Mouse (Mus musculus) kidney, adult 11 months (tissue): ENCODE results near the gene Slc38a1.

Experiments
- DNase-seq: peaks from one replicate; pipeline ENCODE4 v3.0.0; 2022

Gene Slc38a1

DNA sequence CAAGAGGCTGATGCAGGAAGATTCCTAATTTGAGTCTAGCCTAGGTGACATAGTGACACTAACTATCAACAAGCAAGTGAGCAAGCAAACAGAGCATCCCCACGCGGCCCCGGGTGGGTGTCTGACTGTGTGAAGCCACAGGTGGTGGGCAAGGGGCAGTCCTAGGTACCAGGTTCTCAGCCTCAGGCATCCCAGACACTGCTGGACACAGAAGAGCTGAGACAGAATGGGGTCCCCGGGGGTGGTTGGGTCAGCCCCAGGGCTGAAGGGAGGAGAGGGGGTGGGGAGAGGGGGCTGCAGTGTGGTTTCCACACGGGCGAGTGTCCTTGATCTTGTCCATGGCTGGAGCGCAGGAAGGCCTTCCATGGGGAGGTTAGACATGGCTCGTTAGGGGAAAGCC is 91.6 kb downstream of the Slc38a1 start:
- no peak for DNase-seq

DNA sequence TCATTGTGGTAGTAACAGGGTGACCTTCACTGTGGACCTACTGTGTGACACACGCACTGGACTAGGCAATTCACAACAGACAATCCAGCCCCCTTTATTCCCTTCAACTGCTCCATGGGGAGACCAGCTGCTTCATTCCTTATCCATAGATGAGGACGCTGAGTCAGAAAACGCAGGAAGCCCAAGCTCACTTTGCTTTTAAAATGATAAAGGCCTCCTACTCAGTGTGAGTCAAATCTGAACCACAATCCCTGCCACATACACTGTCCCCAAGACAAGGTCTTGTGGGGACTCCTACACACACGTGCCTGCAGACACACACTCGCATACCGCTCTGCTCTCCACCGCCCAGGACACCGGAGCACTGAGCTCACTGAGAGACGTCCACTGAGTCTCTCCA is 94.3 kb downstream of the Slc38a1 start:
- DNase-seq = no peak

DNA sequence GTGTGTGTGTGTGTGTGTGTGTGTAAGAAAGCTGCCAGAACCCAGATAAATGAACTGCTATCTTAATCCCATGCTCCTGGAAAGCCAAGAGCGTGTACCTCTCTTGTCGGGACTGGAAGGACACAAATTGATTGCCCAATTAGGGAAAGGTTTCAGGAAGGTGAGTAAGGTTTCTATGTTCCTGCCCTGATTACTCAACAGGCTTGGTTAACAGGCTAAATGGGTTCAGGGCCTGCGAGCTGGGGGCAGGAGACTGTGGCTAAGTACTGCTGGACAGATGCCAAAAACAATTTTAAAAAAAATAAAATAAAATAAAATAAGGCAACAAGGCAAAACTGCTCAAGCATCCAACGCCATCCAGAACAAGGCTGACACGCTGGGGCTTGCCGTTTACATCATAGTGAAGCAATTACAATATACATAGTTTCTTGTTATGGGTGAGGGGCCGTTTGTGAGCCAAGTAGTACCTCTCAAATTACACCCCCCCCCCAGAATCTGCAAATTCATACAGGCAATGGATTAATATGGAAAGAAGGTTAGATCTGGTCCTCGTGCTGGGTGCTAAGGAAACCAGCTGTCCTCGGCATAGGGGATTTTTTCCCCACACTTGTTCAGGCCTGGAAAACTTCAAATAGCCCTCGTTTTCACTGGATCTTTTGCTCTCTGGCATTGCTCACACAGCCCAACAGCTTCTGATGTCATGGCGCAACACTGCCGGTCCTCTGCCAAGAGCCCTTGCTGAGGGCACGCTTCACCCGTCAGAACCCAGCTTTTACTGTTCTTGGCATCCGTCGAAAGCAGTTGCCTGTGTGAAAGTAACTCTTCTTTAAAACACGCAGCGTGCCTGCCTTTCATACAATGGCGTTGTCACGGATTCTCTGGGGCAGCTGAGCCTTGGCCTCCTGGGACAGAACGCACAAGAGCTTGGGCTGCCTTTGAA is 95.2 kb downstream of the Slc38a1 start:
- DNase-seq = peak; percentile 32

DNA sequence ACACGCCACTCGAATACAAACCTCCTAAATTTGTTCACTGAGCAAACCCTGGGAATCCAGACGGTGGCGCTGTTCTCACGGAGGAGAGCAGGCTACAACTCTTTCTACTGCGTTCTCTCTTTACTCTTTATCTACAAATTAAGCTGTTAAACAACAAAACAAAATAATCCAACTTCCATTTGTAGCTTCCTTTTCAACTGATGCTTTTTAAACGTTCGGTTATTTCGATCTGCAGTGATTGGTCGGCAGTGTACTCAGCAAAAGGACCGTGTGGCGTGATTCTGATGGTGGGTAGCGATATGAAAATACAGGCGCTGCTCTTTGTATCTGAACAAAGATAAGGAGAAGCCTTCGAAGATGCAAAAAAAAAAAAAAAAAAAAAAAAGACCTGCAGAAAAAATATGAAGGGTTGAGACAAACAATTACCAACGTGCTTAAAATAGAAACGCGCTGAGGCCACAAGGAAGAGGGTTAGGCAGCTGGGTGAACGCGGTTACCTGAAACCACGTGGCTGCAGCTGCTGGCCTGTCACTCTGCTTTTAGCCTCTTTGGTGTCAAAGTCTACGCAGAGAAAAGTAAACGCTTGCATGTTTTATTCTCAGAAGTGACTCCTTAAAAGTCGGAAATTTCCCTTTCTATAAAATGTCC is 99.4 kb downstream of the Slc38a1 start:
- DNase-seq = peak; percentile 14

DNA sequence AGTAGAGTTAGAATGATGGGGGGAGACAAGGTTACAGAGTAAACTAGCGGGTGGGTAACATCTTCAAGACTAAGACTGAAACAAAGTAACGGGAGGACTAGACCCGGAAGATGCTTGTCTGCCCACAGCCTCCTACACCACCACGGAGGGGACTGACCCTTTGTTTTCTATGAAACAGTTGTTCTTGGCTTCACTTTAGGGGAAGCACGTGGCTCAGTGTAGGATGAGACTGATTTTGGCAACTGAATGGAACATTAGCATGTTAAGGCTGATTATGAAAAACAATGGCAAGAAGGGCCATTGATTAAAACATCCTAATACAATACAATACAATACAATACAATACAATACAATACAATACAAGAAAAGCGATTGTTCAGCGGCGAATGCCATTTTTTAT is 100.6 kb downstream of the Slc38a1 start:
- DNase-seq = no peak

DNA sequence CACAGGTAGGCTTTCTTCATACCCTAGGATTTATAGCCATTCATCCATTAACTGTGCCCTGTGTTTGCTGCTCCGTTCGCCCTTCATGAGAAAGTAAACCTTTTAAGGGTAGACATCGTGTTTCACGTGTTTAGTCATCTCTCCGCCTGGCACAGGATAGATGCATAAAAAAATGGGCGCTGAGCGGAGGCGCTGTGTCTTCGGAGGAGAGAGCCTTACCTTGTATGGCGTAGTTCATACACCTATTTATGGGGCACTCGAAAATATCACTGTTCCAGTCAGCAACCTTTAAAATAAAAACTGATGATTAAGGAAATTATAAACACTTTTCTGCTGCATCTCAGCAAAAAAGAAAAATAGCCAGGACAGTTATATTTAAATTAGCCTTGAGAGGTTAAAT is 105.4 kb downstream of the Slc38a1 start:
- DNase-seq = no peak

DNA sequence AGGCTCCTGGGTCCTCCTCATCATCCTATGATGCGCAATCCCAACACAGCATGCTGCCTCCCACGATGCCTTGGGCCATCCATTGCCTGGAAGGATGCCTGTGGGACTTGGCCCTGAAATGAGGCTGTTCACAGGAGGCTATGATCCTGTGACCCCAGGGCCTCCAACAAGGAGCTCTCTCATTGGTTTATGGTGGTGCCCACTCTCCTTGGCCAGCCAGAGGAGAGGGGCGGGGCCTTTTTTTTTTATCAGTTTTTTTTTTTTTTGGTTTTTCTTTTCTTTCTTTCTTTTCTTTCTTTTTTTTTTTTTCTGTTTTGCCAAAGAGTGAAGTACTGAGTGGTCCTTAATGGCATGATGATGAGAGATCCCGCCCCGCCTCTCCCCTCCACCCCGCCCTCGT is 106.3 kb downstream of the Slc38a1 start:
- no peak for DNase-seq

DNA sequence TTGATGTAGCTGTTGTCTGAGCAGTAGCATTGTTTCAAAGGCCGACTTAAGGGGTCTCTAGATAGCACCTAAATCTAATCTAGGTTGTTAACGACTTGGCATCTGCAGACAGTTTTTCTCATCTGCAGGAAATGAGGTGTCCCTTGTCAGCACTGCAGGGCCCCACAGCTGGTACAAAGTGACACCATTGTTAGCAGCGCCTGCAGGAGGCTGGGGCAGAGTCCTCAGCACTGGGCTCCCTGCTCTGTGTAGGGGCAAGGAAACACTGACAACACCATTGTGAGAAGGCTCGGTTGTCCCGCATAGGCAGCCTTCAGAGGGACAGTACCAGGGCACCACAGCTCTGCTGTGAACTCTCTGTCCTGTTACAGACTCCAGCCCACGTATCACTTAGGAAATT is 115.0 kb downstream of the Slc38a1 start:
- no peak for DNase-seq

DNA sequence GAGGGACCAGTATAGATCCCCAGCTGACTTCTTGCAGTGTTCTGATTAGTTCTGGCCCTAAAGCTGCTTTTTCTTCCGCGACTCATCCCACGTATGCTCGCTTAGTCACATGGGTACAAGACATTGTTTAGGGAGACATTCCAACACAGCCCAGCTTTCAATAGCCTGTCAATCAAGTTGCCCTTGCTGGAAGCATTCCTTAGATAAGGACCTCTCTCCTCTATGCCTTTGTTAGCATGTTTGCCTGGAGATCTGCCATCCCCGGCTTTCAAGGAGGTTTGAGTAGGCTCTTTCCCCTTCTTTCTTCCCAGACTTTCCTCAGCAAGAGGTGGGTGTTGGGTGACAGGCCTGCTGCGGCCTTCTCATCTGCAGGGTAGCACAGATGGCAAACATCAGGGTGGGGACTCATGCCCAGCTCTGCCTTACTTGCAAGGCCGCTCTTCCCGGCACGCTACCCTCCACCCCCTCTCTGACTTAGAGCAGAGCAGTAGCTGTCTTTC is 118.4 kb downstream of the Slc38a1 start:
- DNase-seq = no peak
